ENCODE assay signal across 28 mouse cellular contexts in the genomic region with DNA sequence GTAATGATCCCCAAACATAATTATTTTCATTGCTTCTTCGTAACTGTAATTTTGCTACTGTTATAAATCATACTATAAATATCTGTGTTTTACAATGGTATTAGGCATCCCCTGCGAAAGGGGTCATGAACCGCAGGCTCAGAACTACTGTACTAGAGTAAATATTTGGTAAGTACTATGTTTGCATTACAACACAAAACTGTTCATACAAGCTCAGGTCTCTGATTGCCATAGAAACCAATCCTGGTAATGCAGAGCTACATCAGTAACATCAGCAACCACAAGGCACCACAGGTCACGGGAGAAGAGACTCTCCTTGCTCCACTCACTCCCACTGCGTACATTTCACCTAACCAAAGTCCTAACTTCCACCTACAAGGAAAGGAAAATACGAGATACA. TPM values are rescaled to one million over a fixed set of nuclear protein-coding genes. Genes with fewer than 3 reads are reported as not detected.
"Had no signal": no experiment of that assay in that cellular context is flagged by ENCODE, and none has a peak within 500 bp of the region (broad histone marks: within the 10 kb centered on the region; RNA-seq: fewer than 3 reads in every experiment).

No protein-coding gene starts in this region.

- H3K36me3 ChIP-seq: intestine, embryonic 15.5 days had no signal

- H3K4me3 ChIP-seq: gastrocnemius, adult 2 months; heart, adult 2 months; heart, embryonic 13.5 days; heart, embryonic 15.5 days; hindbrain, embryonic 10.5 days; hindbrain, embryonic 12.5 days; intestine, embryonic 15.5 days; layer of hippocampus, adult 2 months; left cerebral cortex, adult 2 months; limb, embryonic 10.5 days; limb, embryonic 12.5 days had no signal

- ATAC-seq: hindbrain, embryonic 16.5 days; inflammation-experienced regulatory T-cells, adult 6 months; intestine, embryonic 15.5 days; intestine, postnatal 0 days had no signal

- H3K4me2 ChIP-seq: heart, embryonic 11.5 days; heart, embryonic 13.5 days; heart, embryonic 15.5 days; hindbrain, embryonic 12.5 days; hindbrain, embryonic 14.5 days; intestine, embryonic 15.5 days; limb, embryonic 12.5 days had no signal

- DNase-seq: gastrocnemius, adult 2 months; gastrocnemius, postnatal 10 days; gastrocnemius, postnatal 25 days; heart, adult 2 months; heart, postnatal 14 days; heart, postnatal 4 days; kidney, adult 18-20 months; kidney, adult 8-10 months; kidney, postnatal 10 days; kidney, postnatal 25 days; kidney, postnatal 4 days had no signal

- H3K4me1 ChIP-seq: heart, embryonic 13.5 days; heart, embryonic 15.5 days; hindbrain, embryonic 10.5 days; hindbrain, embryonic 12.5 days; intestine, embryonic 15.5 days; limb, embryonic 12.5 days had no signal

- H3K27ac ChIP-seq: gastrocnemius, adult 2 months; heart, adult 2 months; heart, embryonic 13.5 days; heart, embryonic 15.5 days; hindbrain, embryonic 10.5 days; hindbrain, embryonic 12.5 days; hindbrain, embryonic 14.5 days; intestine, embryonic 15.5 days; layer of hippocampus, adult 2 months; left cerebral cortex, adult 2 months; limb, embryonic 10.5 days; limb, embryonic 12.5 days had no signal

- H3K27me3 ChIP-seq: heart, embryonic 13.5 days; heart, embryonic 15.5 days; hindbrain, embryonic 12.5 days; intestine, embryonic 15.5 days had no signal

- H3K9me3 ChIP-seq: heart, embryonic 13.5 days; heart, embryonic 15.5 days; hindbrain, embryonic 10.5 days; hindbrain, embryonic 12.5 days; intestine, embryonic 15.5 days; limb, embryonic 10.5 days; limb, embryonic 12.5 days had no signal

- H3K9ac ChIP-seq: heart, embryonic 13.5 days; heart, embryonic 15.5 days; hindbrain, embryonic 12.5 days; hindbrain, embryonic 14.5 days; intestine, embryonic 15.5 days; limb, embryonic 12.5 days had no signal

RNA-seq across cellular contexts. Expression of gene Hus1b, which starts 23.3 kb away (rescaled TPM):
- polyA plus RNA-seq: heart, adult 2 months; heart, embryonic 11.5 days; heart, embryonic 13.5 days; heart, embryonic 15.5 days; heart, postnatal 0 days; hindbrain, embryonic 10.5 days; hindbrain, embryonic 12.5 days; hindbrain, embryonic 14.5 days; hindbrain, embryonic 16.5 days; intestine, embryonic 15.5 days; intestine, postnatal 0 days; kidney, embryonic 16.5 days; limb, embryonic 10.5 days; limb, embryonic 12.5 days had no signal

RNA-seq across cellular contexts. Expression of gene Gm5447, which starts 49.7 kb away (rescaled TPM):
- polyA plus RNA-seq: heart, adult 2 months; heart, embryonic 11.5 days; heart, embryonic 13.5 days; heart, postnatal 0 days; hindbrain, embryonic 10.5 days; hindbrain, embryonic 14.5 days; inflammation-experienced regulatory T-cells, adult 6 months; intestine, postnatal 0 days; kidney, embryonic 16.5 days; limb, embryonic 10.5 days; liver, adult 2 months had no signal
